Mouse (Mus musculus): ENCODE results near the gene Tmem102.

Tmem102 gene

GRCm38 (mm10) chr11:69818871-69819270 is 13.4 kb upstream of the Tmem102 start:
- no peak for DNase-seq (ENCODE audit: low spot score in 2 of 2)

GRCm38 (mm10) chr11:69818365-69818764 is 12.9 kb upstream of the Tmem102 start, which contains the start of gene Spem2:
Gene Spem2 (minus strand): TSS chr11:69818465.
- no peak for DNase-seq (ENCODE audit: low spot score in 2 of 2)

- DNase-seq (ENCODE audit: low spot score in 2 of 2), result no peak
Observed at GRCm38 (mm10) chr11:69816520-69816919, 11.1 kb upstream of the Tmem102 start.

- DNase-seq (ENCODE audit: low spot score in 2 of 2), result no peak
Observed at GRCm38 (mm10) chr11:69815155-69815554, 9.7 kb upstream of the Tmem102 start, which contains the start of gene Gm39566. Gene Gm39566 (minus strand): TSS chr11:69815298.

- DNase-seq (ENCODE audit: low spot score in 2 of 2), result no peak
Observed at GRCm38 (mm10) chr11:69810280-69810679, 4.9 kb upstream of the Tmem102 start.

GRCm38 (mm10) chr11:69807641-69808040 is 2.2 kb upstream of the Tmem102 start:
- DNase-seq (ENCODE audit: low spot score in 2 of 2), result no peak

GRCm38 (mm10) chr11:69806378-69806777 is 954 bp upstream of the Tmem102 start:
- DNase-seq (ENCODE audit: low spot score in 2 of 2), result no peak

GRCm38 (mm10) chr11:69804652-69804940 is 828 bp downstream of the Tmem102 start:
- peak in 1 of 2 experiments; percentile 19 for DNase-seq (ENCODE audit: low spot score in 2 of 2)

- peak; percentile 62 to 80 for DNase-seq (ENCODE audit: low spot score in 2 of 2)
Observed at GRCm38 (mm10) chr11:69803786-69804651, 1.4 kb downstream of the Tmem102 start.

- no peak for DNase-seq (ENCODE audit: low spot score in 2 of 2)
Observed at GRCm38 (mm10) chr11:69803328-69803727, 2.1 kb downstream of the Tmem102 start.

- peak; percentile 76 to 88 for DNase-seq (ENCODE audit: low spot score in 2 of 2)
Observed at GRCm38 (mm10) chr11:69802648-69803105, 2.7 kb downstream of the Tmem102 start.

- DNase-seq (ENCODE audit: low spot score in 2 of 2), result no peak
Observed at GRCm38 (mm10) chr11:69801379-69801977, 3.9 kb downstream of the Tmem102 start, which contains the start of gene Fgf11. Gene Fgf11 (minus strand): TSS chr11:69801857.

GRCm38 (mm10) chr11:69800392-69801197 is 4.8 kb downstream of the Tmem102 start:
- DNase-seq (ENCODE audit: low spot score in 2 of 2), result no peak

GRCm38 (mm10) chr11:69800138-69800391 is 5.4 kb downstream of the Tmem102 start:
- no peak for DNase-seq (ENCODE audit: low spot score in 2 of 2)

- DNase-seq (ENCODE audit: low spot score in 2 of 2), result no peak
Observed at GRCm38 (mm10) chr11:69799394-69800137, 5.9 kb downstream of the Tmem102 start.

- no peak for DNase-seq (ENCODE audit: low spot score in 2 of 2)
Observed at GRCm38 (mm10) chr11:69797924-69798323, 7.5 kb downstream of the Tmem102 start.

- DNase-seq (ENCODE audit: low spot score in 2 of 2), result no peak
Observed at GRCm38 (mm10) chr11:69795983-69796435, 9.4 kb downstream of the Tmem102 start.

GRCm38 (mm10) chr11:69795168-69795982 is 10.0 kb downstream of the Tmem102 start, which contains the start of gene Chrnb1:
Gene Chrnb1 (minus strand): TSS chr11:69795943.
- peak; percentile 81 to 94 for DNase-seq (ENCODE audit: low spot score in 2 of 2)

GRCm38 (mm10) chr11:69793429-69793828 is 12.0 kb downstream of the Tmem102 start:
- no peak for DNase-seq (ENCODE audit: low spot score in 2 of 2)

- no peak for DNase-seq (ENCODE audit: low spot score in 2 of 2)
Observed at GRCm38 (mm10) chr11:69791420-69791819, 14.0 kb downstream of the Tmem102 start.

- no peak for DNase-seq (ENCODE audit: low spot score in 2 of 2)
Observed at GRCm38 (mm10) chr11:69789431-69789830, 16.0 kb downstream of the Tmem102 start.

Data from urinary bladder, postnatal 36 days (tissue).